Mouse (Mus musculus) embryonic facial prominence, embryonic 11.5 days (tissue): ENCODE data around the gene Rasa3. TPM values are rescaled to one million over a fixed set of nuclear protein-coding genes. Genes with fewer than 3 reads are reported as not detected.

Experiments
- ATAC-seq: fragments of 200-750 bp; cut with Nextera tagmentation; replicated peaks from 2 replicates; pipeline ENCODE4 v1.8.0; 2017; ENCODE audit warnings: low read depth; ENCODE audit not compliant: insufficient number of reproducible peaks, low FRiP score, low TSS enrichment
- DNase-seq: peaks from one replicate; pipeline ENCODE4 v3.0.0-alpha.2; 2015; ENCODE audit warnings: low spot score
- H3K27ac ChIP-seq: fragments of 300-500 bp; sonication (generic); replicated peaks from 2 replicates; pipeline ENCODE4 v1.5.1; 2014; ENCODE audit warnings: mild to moderate bottlenecking, low read depth, low read length, control low read depth
- H3K27me3 ChIP-seq: fragments of 300-500 bp; sonication (generic); 2 replicates; pipeline ENCODE4 v1.6.1; 2014; ENCODE audit warnings: mild to moderate bottlenecking, low read length, moderate library complexity, mixed read lengths; ENCODE audit not compliant: control insufficient read depth, insufficient read depth
- H3K36me3 ChIP-seq: fragments of 300-500 bp; sonication (generic); replicated peaks from 2 replicates; pipeline ENCODE4 v1.6.1; 2014; ENCODE audit warnings: low read depth, mild to moderate bottlenecking, low read length, moderate library complexity, mixed read lengths; ENCODE audit not compliant: control insufficient read depth, insufficient read depth
- H3K4me1 ChIP-seq: fragments of 300-500 bp; sonication (generic); 2 replicates; pipeline ENCODE4 v1.6.1; 2014; ENCODE audit warnings: low read length, mixed read lengths; ENCODE audit not compliant: control insufficient read depth, insufficient read depth
- H3K4me2 ChIP-seq: fragments of 300-500 bp; sonication (generic); 2 replicates; pipeline ENCODE4 v1.6.1; 2014; ENCODE audit warnings: low read depth, mild to moderate bottlenecking, control low read depth, low read length, moderate library complexity
- H3K4me3 ChIP-seq: fragments of 300-500 bp; sonication (generic); 2 replicates; pipeline ENCODE4 v1.5.1; 2014; ENCODE audit warnings: low read depth, low read length, control low read depth
- H3K9ac ChIP-seq: fragments of 300-500 bp; sonication (generic); replicated peaks from 2 replicates; pipeline ENCODE4 v1.6.1; 2014; ENCODE audit warnings: mild to moderate bottlenecking, control low read depth, low read length
- H3K9me3 ChIP-seq: fragments of 300-500 bp; sonication (generic); replicated peaks from 2 replicates; pipeline ENCODE4 v1.6.1; 2016; ENCODE audit warnings: mild to moderate bottlenecking, low read length, inconsistent platforms, mixed read lengths; ENCODE audit not compliant: control insufficient read depth
- WGBS: fragments of 180-500 bp; shearing (Covaris S2); extraction: QIAGEN DNeasy Blood & Tissue Kit; methylation state at CpG from one replicate; pipeline ENCODE4 v1.1.7; 2014; 5-methylcytosine and 5-hydroxymethylcytosine counted together
- polyA plus RNA-seq: library from polyadenylated mRNA; unstranded; fragments of >200 nt; fragmentation: Nextera tagmentation; extraction: Ambion mirVana; gene quantifications from 2 replicates; pipeline ENCODE4 v1.2.1, GENCODE M21; 2014

The Rasa3 gene
- polyA plus RNA-seq, 1 experiment from 2014 or later, result 21.8 TPM

GRCm38 (mm10) chr8:13702755-13703154, 25.4 kb upstream of the Rasa3 start:
- Histone ChIP-seq H3K4me3 (no peak overlapping the region), H3K27ac (no peak overlapping the region), H3K27me3 (no peaks in the 10 kb centered on the region), H3K4me2 (no peak overlapping the region), H3K9me3 (no peaks in the 10 kb centered on the region), H3K36me3 (no peaks in the 10 kb centered on the region), H3K4me1 (no peaks in the 10 kb centered on the region; the same call in 1 of the 2 replicates), H3K9ac (no peak overlapping the region)
- no peak for ATAC-seq
- 44% methylated on average over 4 of the region's 4 CpGs for WGBS
- no peak for DNase-seq

- no peak overlapping the region for H3K27ac ChIP-seq
- no peak overlapping the region for H3K9ac ChIP-seq
- WGBS, result 77% methylated on average over 5 of the region's 5 CpGs
- H3K27me3 ChIP-seq, result no peaks in the 10 kb centered on the region
- no peaks in the 10 kb centered on the region for H3K36me3 ChIP-seq
- H3K4me3 ChIP-seq, result no peak overlapping the region
- H3K9me3 ChIP-seq, result no peaks in the 10 kb centered on the region
- H3K4me2 ChIP-seq, result no peak overlapping the region
- ATAC-seq (no peak), DNase-seq (no peak)
- no peaks in the 10 kb centered on the region; the same call in 1 of the 2 replicates for H3K4me1 ChIP-seq
Measured at GRCm38 (mm10) chr8:13699323-13699949, 22.0 kb upstream of the Rasa3 start.

- no peak for DNase-seq
- Histone ChIP-seq H3K36me3 (no peaks in the 10 kb centered on the region), H3K27ac (no peak overlapping the region)
Measured at GRCm38 (mm10) chr8:13698281-13698680, 20.9 kb upstream of the Rasa3 start.

GRCm38 (mm10) chr8:13697681-13698080, 20.3 kb upstream of the Rasa3 start:
- ATAC-seq (no peak), DNase-seq (no peak)
- Histone ChIP-seq H3K4me2 (no peak overlapping the region), H3K4me1 (no peaks in the 10 kb centered on the region; the same call in 1 of the 2 replicates), H3K9me3 (no peaks in the 10 kb centered on the region), H3K9ac (no peak overlapping the region), H3K27ac (no peak overlapping the region), H3K4me3 (no peak overlapping the region), H3K36me3 (no peaks in the 10 kb centered on the region), H3K27me3 (no peaks in the 10 kb centered on the region)
- 83% methylated on average over 8 of the region's 8 CpGs for WGBS

More at GRCm38 (mm10) chr8:13698281-13698680, 20.9 kb upstream of the Rasa3 start:
- no peaks in the 10 kb centered on the region for H3K27me3 ChIP-seq
- ATAC-seq, result no peak
- no peaks in the 10 kb centered on the region for H3K9me3 ChIP-seq
- H3K4me1 ChIP-seq, result no peaks in the 10 kb centered on the region; the same call in 1 of the 2 replicates
- H3K4me3 ChIP-seq, result no peak overlapping the region
- WGBS, result 84% methylated on average over 3 of the region's 3 CpGs
- H3K4me2 ChIP-seq, result no peak overlapping the region
- H3K9ac ChIP-seq, result no peak overlapping the region

GRCm38 (mm10) chr8:13697196-13697595, 19.8 kb upstream of the Rasa3 start:
- 70% methylated on average over 8 of the region's 8 CpGs for WGBS

GRCm38 (mm10) chr8:13696157-13696556, 18.8 kb upstream of the Rasa3 start:
- Histone ChIP-seq H3K27ac (no peak overlapping the region), H3K4me2 (no peak overlapping the region), H3K36me3 (no peaks in the 10 kb centered on the region), H3K9me3 (no peaks in the 10 kb centered on the region), H3K27me3 (no peaks in the 10 kb centered on the region), H3K9ac (no peak overlapping the region), H3K4me3 (no peak overlapping the region), H3K4me1 (no peaks in the 10 kb centered on the region)
- 89% methylated on average over 4 of the region's 4 CpGs for WGBS
- DNase-seq, result no peak
- ATAC-seq, result no peak

More at GRCm38 (mm10) chr8:13697196-13697595, 19.8 kb upstream of the Rasa3 start:
- H3K27ac ChIP-seq, result no peak overlapping the region
- H3K27me3 ChIP-seq, result no peaks in the 10 kb centered on the region
- no peak overlapping the region for H3K9ac ChIP-seq
- H3K9me3 ChIP-seq, result no peaks in the 10 kb centered on the region
- H3K4me2 ChIP-seq, result no peak overlapping the region
- ATAC-seq (no peak), DNase-seq (no peak)
- no peak overlapping the region for H3K4me3 ChIP-seq
- no peaks in the 10 kb centered on the region for H3K4me1 ChIP-seq
- H3K36me3 ChIP-seq, result no peaks in the 10 kb centered on the region

- no peak overlapping the region for H3K27ac ChIP-seq
- H3K9me3 ChIP-seq, result no peaks in the 10 kb centered on the region
- no peak overlapping the region for H3K9ac ChIP-seq
- H3K36me3 ChIP-seq, result no peaks in the 10 kb centered on the region
- WGBS, result 92% methylated on average over 10 of the region's 10 CpGs
- DNase-seq (no peak), ATAC-seq (no peak)
- no peaks in the 10 kb centered on the region for H3K27me3 ChIP-seq
- no peak overlapping the region for H3K4me2 ChIP-seq
- no peaks in the 10 kb centered on the region for H3K4me1 ChIP-seq
- H3K4me3 ChIP-seq, result no peak overlapping the region
Measured at GRCm38 (mm10) chr8:13695203-13695867, 17.9 kb upstream of the Rasa3 start.

GRCm38 (mm10) chr8:13694735-13695134, 17.3 kb upstream of the Rasa3 start:
- Histone ChIP-seq H3K36me3 (no peaks in the 10 kb centered on the region), H3K9ac (no peak overlapping the region), H3K27me3 (no peaks in the 10 kb centered on the region), H3K4me3 (no peak overlapping the region), H3K4me1 (no peaks in the 10 kb centered on the region), H3K27ac (no peak overlapping the region), H3K4me2 (no peak overlapping the region), H3K9me3 (no peaks in the 10 kb centered on the region)
- WGBS, result 67% methylated on average over 12 of the region's 12 CpGs
- DNase-seq, result no peak
- no peak for ATAC-seq
